Mouse (Mus musculus): ENCODE data around the gene Gm21962. TPM values are rescaled to one million over a fixed set of nuclear protein-coding genes. Genes with fewer than 3 reads are reported as not detected.
"Not testable (repeated sequence)": the region's sequence is repeated elsewhere in the genome, so short reads cannot be mapped to it uniquely, and the experiment has no call there.

Gene Gm21962
- not detected in 2 replicates for polyA plus RNA-seq (2016; fragmentation: Nextera tagmentation; extraction: Ambion mirVana)

GRCm38 (mm10) chr3:137671224-137671623 lies at the start of gene Gm21962:
Gene Gm21962 (plus strand): TSS chr3:137671524.
- not testable (repeated sequence) for H3K9me3 ChIP-seq (replicated peaks); H3K4me3 ChIP-seq; H3K36me3 ChIP-seq; H3K4me1 ChIP-seq; H3K27me3 ChIP-seq (ENCODE audit: low read depth, poor library complexity, severe bottlenecking); H3K27ac ChIP-seq; DNase-seq (ENCODE audit: low spot score)
- WGBS = no CpG with 5 or more reads among the region's 3 CpGs

- Histone ChIP-seq H3K36me3 (no peaks in the 10 kb centered on the region), H3K4me1 (peaks cover 13% of the 10 kb centered on the region), H3K27me3 (ENCODE audit: low read depth, poor library complexity, severe bottlenecking) (peaks cover 31% of the 10 kb centered on the region), H3K27ac (no peak overlapping the region), H3K4me3 (no peak overlapping the region), H3K9me3 (replicated peaks) (no peaks in the 10 kb centered on the region)
- DNase-seq (ENCODE audit: low spot score) = peak; percentile 20
- WGBS = 57% methylated on average over 6 of the region's 6 CpGs
Observed at GRCm38 (mm10) chr3:137622091-137622490, 49.2 kb upstream of the Gm21962 start.

DNA sequence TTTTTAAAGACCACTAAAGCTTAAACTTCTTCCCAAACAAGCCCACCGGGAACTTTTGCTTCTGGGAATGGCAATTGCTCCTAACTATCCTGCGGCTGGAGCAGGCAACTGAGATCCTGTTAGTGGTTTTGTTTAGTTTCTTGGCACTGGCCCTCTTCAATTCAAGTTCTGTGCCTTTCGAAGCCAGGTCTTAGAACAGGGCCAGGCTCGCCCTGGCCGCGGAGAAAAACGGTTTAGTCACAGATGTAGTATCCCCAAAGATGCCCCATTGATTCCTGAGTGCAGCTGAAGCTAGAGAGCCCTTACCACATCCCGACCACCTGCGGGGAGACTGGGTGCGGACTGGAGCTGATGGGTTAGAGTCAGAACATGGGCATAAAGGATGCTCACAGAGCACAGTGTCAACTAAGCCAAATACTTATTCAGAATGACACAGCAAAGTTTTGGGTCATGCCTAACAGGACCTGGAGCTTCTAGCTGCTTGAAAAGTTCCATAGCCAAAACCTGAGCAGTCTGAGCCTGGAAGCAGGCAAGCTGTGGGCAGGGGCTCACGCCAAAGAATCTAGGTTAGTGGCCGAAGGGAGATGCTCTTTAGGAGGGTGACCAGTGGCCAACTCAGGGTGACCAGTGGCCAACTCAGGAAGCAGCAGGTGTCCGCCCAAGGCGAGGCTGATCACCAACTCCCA lies 48.3 kb upstream of the Gm21962 start:
- 34% methylated on average over 14 of the region's 14 CpGs for WGBS
- H3K9me3 ChIP-seq (replicated peaks) = no peaks in the 10 kb centered on the region
- H3K36me3 ChIP-seq = no peaks in the 10 kb centered on the region
- peak overlapping the region; percentile 64 for H3K4me3 ChIP-seq
- DNase-seq (ENCODE audit: low spot score) = no peak
- H3K27ac ChIP-seq = peak overlapping the region; percentile 69; the same call in 1 of the 2 replicates
- peaks cover 13% of the 10 kb centered on the region for H3K4me1 ChIP-seq
- peaks cover 31% of the 10 kb centered on the region for H3K27me3 ChIP-seq (ENCODE audit: low read depth, poor library complexity, severe bottlenecking)

- WGBS = under 1% methylated on average over 47 of the region's 47 CpGs
- no peaks in the 10 kb centered on the region for H3K36me3 ChIP-seq
- H3K27ac ChIP-seq = peak overlapping the region; percentile 69
- H3K4me1 ChIP-seq = peaks cover 13% of the 10 kb centered on the region
- DNase-seq (ENCODE audit: low spot score) = peak; percentile 81
- H3K27me3 ChIP-seq (ENCODE audit: low read depth, poor library complexity, severe bottlenecking) = peaks cover 31% of the 10 kb centered on the region
- H3K9me3 ChIP-seq (replicated peaks) = no peaks in the 10 kb centered on the region
- H3K4me3 ChIP-seq = peak overlapping the region; percentile 64
Observed at GRCm38 (mm10) chr3:137623581-137624362, 47.6 kb upstream of the Gm21962 start.

GRCm38 (mm10) chr3:137625054-137625453 lies 46.3 kb upstream of the Gm21962 start:
- Histone ChIP-seq H3K27ac (no peak overlapping the region), H3K4me3 (no peak overlapping the region), H3K4me1 (peaks cover 13% of the 10 kb centered on the region), H3K27me3 (ENCODE audit: low read depth, poor library complexity, severe bottlenecking) (peaks cover 31% of the 10 kb centered on the region), H3K9me3 (replicated peaks) (no peaks in the 10 kb centered on the region), H3K36me3 (no peaks in the 10 kb centered on the region)
- peak; percentile 22 for DNase-seq (ENCODE audit: low spot score)
- WGBS = 86% methylated on average over 5 of the region's 5 CpGs

DNA sequence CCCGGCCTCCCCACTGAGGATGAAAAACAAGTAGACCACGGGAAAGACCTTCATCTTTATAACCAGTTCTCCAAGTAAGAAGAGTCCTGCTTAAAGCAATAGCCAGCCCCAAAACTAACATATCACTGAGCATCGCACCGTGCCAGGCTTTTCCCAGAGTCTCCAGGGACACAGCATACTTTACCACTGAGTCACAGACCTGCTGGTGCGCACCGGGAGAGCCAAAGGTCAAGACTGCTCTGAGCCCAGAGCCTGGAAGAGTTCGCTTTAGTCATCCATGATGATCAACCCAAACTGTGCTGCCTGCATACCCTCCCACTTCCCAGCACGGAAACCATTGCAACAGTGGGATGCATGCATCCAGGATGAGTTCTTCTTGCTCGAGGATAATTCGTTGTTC lies 37.6 kb upstream of the Gm21962 start:
- no peaks in the 10 kb centered on the region for H3K36me3 ChIP-seq
- DNase-seq (ENCODE audit: low spot score) = peak; percentile 24
- H3K27ac ChIP-seq = no peak overlapping the region
- 86% methylated on average over 10 of the region's 10 CpGs for WGBS
- no peaks in the 10 kb centered on the region for H3K27me3 ChIP-seq (ENCODE audit: low read depth, poor library complexity, severe bottlenecking)
- no peak overlapping the region for H3K4me3 ChIP-seq
- no peaks in the 10 kb centered on the region for H3K4me1 ChIP-seq
- no peaks in the 10 kb centered on the region for H3K9me3 ChIP-seq (replicated peaks)

DNA sequence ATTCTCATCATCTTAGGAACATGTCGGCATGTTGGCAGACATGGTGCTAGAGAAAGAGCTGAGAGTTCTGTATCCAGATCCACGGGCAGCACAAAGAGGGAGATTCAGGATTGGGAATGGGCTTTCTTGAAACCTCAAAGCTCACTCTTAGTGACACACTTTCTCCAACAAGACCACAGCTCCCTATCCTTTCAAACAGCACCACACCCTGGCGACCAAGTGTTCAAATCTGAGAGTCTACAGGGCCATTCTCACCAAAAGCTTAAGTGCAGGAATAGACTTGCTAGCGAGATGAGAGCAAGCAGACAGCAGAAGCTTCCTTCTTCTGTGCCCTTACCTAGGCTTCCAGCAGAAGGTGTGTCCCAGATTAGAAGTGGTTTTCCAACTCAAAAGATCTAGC lies 34.8 kb upstream of the Gm21962 start:
- 95% methylated on average over 4 of the region's 4 CpGs for WGBS
- Histone ChIP-seq H3K27ac (no peak overlapping the region), H3K9me3 (replicated peaks) (no peaks in the 10 kb centered on the region), H3K4me3 (no peak overlapping the region), H3K36me3 (no peaks in the 10 kb centered on the region), H3K4me1 (peaks cover 3% of the 10 kb centered on the region; the same call in 1 of the 2 replicates), H3K27me3 (ENCODE audit: low read depth, poor library complexity, severe bottlenecking) (no peaks in the 10 kb centered on the region)
- peak; percentile 7 for DNase-seq (ENCODE audit: low spot score)

DNA sequence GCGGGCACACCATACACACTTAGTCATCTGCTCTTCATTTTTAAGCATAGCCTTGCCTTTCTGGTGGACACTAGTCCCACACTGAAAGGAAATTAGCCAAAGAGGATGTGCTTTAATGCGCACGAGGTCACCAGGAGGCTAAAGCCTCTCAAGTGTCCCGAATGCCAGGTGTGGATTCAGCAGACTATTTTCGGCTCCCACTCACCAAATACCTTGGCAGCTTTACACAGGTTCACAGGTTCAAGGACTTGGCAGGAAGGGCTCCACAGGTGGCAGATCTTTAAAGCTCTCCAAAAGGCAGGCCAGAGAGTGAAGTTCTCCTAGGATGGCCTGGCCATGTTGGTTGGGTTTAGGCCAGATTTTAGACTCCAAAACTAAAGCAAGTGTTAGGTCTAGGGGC lies 30.1 kb upstream of the Gm21962 start:
- Histone ChIP-seq H3K9me3 (replicated peaks) (no peaks in the 10 kb centered on the region), H3K27ac (no peak overlapping the region), H3K36me3 (no peaks in the 10 kb centered on the region), H3K4me1 (peaks cover 40% of the 10 kb centered on the region), H3K27me3 (ENCODE audit: low read depth, poor library complexity, severe bottlenecking) (no peaks in the 10 kb centered on the region), H3K4me3 (no peak overlapping the region)
- 88% methylated on average over 5 of the region's 5 CpGs for WGBS
- peak; percentile 26 for DNase-seq (ENCODE audit: low spot score)

GRCm38 (mm10) chr3:137642137-137642536 lies 29.2 kb upstream of the Gm21962 start:
- Histone ChIP-seq H3K9me3 (replicated peaks) (no peaks in the 10 kb centered on the region), H3K27ac (no peak overlapping the region), H3K4me1 (peaks cover 43% of the 10 kb centered on the region), H3K36me3 (no peaks in the 10 kb centered on the region), H3K27me3 (ENCODE audit: low read depth, poor library complexity, severe bottlenecking) (no peaks in the 10 kb centered on the region), H3K4me3 (no peak overlapping the region)
- WGBS = 48% methylated on average over 8 of the region's 8 CpGs
- peak; percentile 29 for DNase-seq (ENCODE audit: low spot score)

DNA sequence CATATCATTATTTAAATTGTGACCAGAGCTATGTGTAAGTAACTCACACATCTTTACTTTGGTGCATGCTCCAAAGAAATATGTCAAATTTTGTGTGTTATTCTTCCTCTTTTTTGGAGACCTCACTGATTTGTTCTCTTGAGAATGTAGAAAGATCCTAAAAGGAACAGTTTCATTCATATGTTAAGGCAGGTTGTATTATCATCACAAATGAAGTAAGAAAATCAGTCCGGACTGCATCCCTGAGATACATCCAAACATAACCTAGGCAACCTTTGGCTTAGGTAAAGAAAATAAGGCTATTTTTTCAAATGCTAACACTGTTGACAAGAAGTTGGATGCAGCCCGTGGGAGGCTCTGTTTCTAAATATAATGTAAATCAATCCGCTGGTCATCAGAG lies 28.8 kb upstream of the Gm21962 start:
- Histone ChIP-seq H3K27ac (no peak overlapping the region), H3K4me1 (peaks cover 43% of the 10 kb centered on the region), H3K4me3 (no peak overlapping the region), H3K36me3 (no peaks in the 10 kb centered on the region), H3K27me3 (ENCODE audit: low read depth, poor library complexity, severe bottlenecking) (no peaks in the 10 kb centered on the region), H3K9me3 (replicated peaks) (no peaks in the 10 kb centered on the region)
- 71% methylated on average over 3 of the region's 3 CpGs for WGBS
- peak; percentile 7 for DNase-seq (ENCODE audit: low spot score)

DNA sequence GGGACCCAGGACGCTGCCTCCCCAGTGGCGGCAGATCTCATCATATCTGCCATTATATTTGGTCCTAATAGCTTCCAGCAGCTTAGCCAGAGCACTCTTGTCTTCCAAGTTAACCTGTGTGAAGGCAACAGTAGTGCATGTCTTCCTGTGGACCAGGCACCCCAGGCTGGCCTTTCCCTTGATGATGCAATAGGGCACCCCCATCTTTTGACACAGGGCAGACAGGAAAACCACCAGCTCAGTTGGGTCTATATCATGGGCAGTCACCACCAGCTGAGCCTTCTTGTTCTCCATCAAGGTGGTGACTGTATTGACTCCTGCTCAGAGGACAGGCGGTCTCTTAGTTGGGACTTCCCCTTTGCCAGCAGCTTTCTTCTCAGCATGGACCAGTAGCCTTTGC lies 27.2 kb upstream of the Gm21962 start:
- Histone ChIP-seq H3K27me3 (ENCODE audit: low read depth, poor library complexity, severe bottlenecking) (no peaks in the 10 kb centered on the region), H3K4me3 (no peak overlapping the region), H3K36me3 (no peaks in the 10 kb centered on the region), H3K4me1 (peaks cover 47% of the 10 kb centered on the region), H3K9me3 (replicated peaks) (no peaks in the 10 kb centered on the region), H3K27ac (no peak overlapping the region)
- DNase-seq (ENCODE audit: low spot score) = peak; percentile 26
- 84% methylated on average over 3 of the region's 3 CpGs for WGBS

- H3K4me1 ChIP-seq = peaks cover 47% of the 10 kb centered on the region
- 19% methylated on average over 6 of the region's 6 CpGs for WGBS
Observed at GRCm38 (mm10) chr3:137644947-137645346, 26.4 kb upstream of the Gm21962 start.

DNA sequence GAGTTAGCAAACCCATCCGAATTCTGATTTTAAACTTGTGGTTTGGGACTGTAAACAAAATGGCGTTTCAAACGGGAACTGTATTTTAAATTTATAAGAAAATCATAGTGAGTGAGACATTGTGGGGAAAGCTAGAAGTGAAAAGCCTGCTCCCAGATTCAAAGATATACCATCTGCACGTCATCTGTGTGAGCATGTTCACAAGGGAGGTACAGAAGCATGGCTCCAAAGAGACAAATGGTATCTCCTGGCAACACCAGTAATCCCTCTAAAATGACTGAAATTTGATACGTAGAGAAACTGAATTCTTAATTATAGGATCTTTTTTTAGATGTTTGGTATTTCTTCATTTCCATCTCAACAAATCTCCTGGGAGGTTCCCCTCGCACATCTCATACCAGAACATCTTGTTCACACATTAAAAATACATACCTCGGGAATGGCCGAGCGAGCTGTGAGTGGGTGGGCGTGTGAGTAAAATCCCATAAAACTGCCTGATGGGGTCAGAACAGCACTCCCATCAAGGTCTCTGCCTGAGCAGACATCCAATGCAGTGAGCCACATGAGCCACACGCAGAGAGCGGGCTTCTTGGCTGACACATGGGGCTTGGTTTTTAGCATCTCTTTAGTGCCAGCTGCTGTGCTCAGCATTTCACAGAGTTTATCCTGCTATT lies 23.8 kb upstream of the Gm21962 start:
- no peak overlapping the region for H3K27ac ChIP-seq
- H3K9me3 ChIP-seq (replicated peaks) = no peaks in the 10 kb centered on the region
- no peaks in the 10 kb centered on the region for H3K36me3 ChIP-seq
- peak; percentile 31 for DNase-seq (ENCODE audit: low spot score)
- no peak overlapping the region for H3K4me3 ChIP-seq
- H3K27me3 ChIP-seq (ENCODE audit: low read depth, poor library complexity, severe bottlenecking) = no peaks in the 10 kb centered on the region
- 75% methylated on average over 12 of the region's 12 CpGs for WGBS
- H3K4me1 ChIP-seq = peaks cover 36% of the 10 kb centered on the region

More at GRCm38 (mm10) chr3:137644947-137645346, 26.4 kb upstream of the Gm21962 start:
- Histone ChIP-seq H3K27me3 (ENCODE audit: low read depth, poor library complexity, severe bottlenecking) (no peaks in the 10 kb centered on the region), H3K9me3 (replicated peaks) (no peaks in the 10 kb centered on the region), H3K36me3 (no peaks in the 10 kb centered on the region), H3K4me3 (no peak overlapping the region), H3K27ac (no peak overlapping the region)
- DNase-seq (ENCODE audit: low spot score) = peak; percentile 55

Data from limb, embryonic 10.5 days (tissue).